Mouse (Mus musculus) liver, embryonic 11.5 days (tissue): ENCODE results near the gene Lsm4. TPM values are rescaled to one million over a fixed set of nuclear protein-coding genes. Genes with fewer than 3 reads are reported as not detected.

Experiments
- ATAC-seq: fragments of 200-750 bp; cut with Nextera tagmentation; replicated peaks from 2 replicates; pipeline ENCODE4 v1.8.0; 2017; ENCODE audit warnings: moderate number of reproducible peaks, mild to moderate bottlenecking, moderate TSS enrichment, moderate library complexity; ENCODE audit not compliant: low FRiP score
- DNase-seq: peaks from one replicate; pipeline ENCODE4 v3.0.0-alpha.2; 2017; ENCODE audit warnings: low spot score
- H3K27ac ChIP-seq: fragments of 300-500 bp; sonication (generic); 2 replicates; pipeline ENCODE4 v1.5.1; 2014; ENCODE audit warnings: mild to moderate bottlenecking, low read depth, low read length, control low read depth
- H3K27me3 ChIP-seq: fragments of 300-500 bp; sonication (generic); replicated peaks from 2 replicates; pipeline ENCODE4 v1.6.1; 2014; ENCODE audit warnings: low read length, mixed read lengths; ENCODE audit not compliant: control insufficient read depth, insufficient read depth
- H3K36me3 ChIP-seq: fragments of 300-500 bp; sonication (generic); 2 replicates; pipeline ENCODE4 v1.6.1; 2014; ENCODE audit warnings: mild to moderate bottlenecking, low read length, moderate library complexity, mixed read lengths; ENCODE audit not compliant: control insufficient read depth, insufficient read depth
- H3K4me1 ChIP-seq: fragments of 300-500 bp; sonication (generic); replicated peaks from 2 replicates; pipeline ENCODE4 v1.6.1; 2014; ENCODE audit warnings: low read length, mixed read lengths; ENCODE audit not compliant: control insufficient read depth, insufficient read depth
- H3K4me2 ChIP-seq: fragments of 300-500 bp; sonication (generic); 2 replicates; pipeline ENCODE4 v1.6.1; 2014; ENCODE audit warnings: mild to moderate bottlenecking, control low read depth, moderate library complexity
- H3K4me3 ChIP-seq: fragments of 300-500 bp; sonication (generic); 2 replicates; pipeline ENCODE4 v1.5.1; 2014; ENCODE audit warnings: low read depth, low read length, control low read depth
- H3K9ac ChIP-seq: fragments of 300-500 bp; sonication (generic); 2 replicates; pipeline ENCODE4 v1.6.1; 2014; ENCODE audit warnings: low read depth, low read length, control low read depth
- H3K9me3 ChIP-seq: fragments of 300-500 bp; sonication (generic); 2 replicates; pipeline ENCODE4 v1.6.1; 2016; ENCODE audit warnings: low read length, inconsistent platforms, mixed read lengths; ENCODE audit not compliant: control insufficient read depth
- WGBS: fragments of 180-500 bp; shearing (Covaris S2); extraction: QIAGEN DNeasy Blood & Tissue Kit; methylation state at CpG from one replicate; pipeline ENCODE4 v1.1.7; 2014; 5-methylcytosine and 5-hydroxymethylcytosine counted together
- polyA plus RNA-seq: library from polyadenylated mRNA; unstranded; fragments of >200 nt; fragmentation: Nextera tagmentation; extraction: Ambion mirVana; gene quantifications from 2 replicates; pipeline ENCODE4 v1.2.1, GENCODE M21; 2014

Gene Lsm4
- polyA plus RNA-seq, 1 experiment from 2014 or later, result 357 TPM

DNA sequence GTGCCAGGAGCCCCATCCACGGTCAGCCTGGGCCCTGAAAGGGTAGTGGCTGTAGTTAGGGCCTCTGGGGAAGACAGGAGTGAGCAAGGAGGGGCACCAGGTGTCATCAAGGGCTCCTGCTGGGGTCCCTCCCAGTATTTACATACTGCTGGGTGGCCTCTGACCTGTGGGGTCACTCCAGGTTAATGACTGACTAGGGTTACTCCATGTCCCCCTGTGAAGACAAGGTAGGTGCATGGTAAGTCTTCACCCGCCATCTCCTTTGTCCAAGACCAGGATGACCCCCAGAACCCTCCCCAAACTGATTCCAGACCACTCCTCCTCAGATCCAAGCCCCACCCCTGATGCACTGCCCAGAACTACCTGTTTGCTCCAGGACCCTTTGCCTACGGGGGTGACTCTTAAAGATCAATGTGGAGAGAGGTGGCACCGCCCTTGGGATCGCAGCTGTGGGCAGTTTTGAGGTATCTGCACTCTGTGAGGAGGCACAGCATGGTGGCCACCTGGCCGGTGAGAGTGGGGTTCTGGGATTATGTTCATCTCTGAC is 40.6 kb upstream of the Lsm4 start, which contains the start of gene Gdf15:
Gene Gdf15, minus strand, starts transcription at position 111 of the 547 bp plus-strand sequence.
- Histone ChIP-seq H3K27ac (peak within 1 kb of the TSS; percentile 89), H3K9ac (peak within 1 kb of the TSS; percentile 61), H3K36me3 (no peaks in the 10 kb centered on the region), H3K4me3 (peak within 1 kb of the TSS; percentile 59), H3K27me3 (peaks cover 9% of the 10 kb centered on the region; the same call in 1 of the 2 replicates), H3K4me1 (peaks cover 43% of the 10 kb centered on the region), H3K4me2 (peak within 1 kb of the TSS; percentile 90), H3K9me3 (no peaks in the 10 kb centered on the region)
- DNase-seq (no peak), ATAC-seq (0 out of 2 replicates have a peak, but pooled peaks have one; percentile 4)
- WGBS, result 69% methylated on average over 6 of the region's 6 CpGs

DNA sequence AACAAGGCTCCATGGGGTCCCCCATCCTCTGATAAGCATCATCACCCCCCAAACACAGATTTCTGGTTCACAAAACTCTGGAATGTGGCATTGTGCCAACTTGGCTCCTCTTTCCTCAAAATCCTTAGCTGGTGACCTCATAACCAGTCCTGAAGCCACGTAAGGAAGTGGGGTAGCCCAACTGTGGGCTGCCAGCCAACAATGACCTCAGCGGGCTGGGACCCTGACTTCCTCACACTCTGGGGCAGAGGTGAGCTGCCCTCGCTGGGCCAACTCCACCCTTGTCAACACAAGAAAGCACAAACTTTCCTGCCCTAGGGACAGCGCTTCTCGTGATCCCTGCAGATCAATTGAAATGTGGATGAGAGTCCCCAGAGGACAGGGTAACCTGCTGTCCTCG is 39.0 kb upstream of the Lsm4 start:
- no peaks in the 10 kb centered on the region for H3K36me3 ChIP-seq
- 47% methylated on average over 6 of the region's 6 CpGs for WGBS
- peaks cover 9% of the 10 kb centered on the region; the same call in 1 of the 2 replicates for H3K27me3 ChIP-seq
- H3K9ac ChIP-seq, result no peak overlapping the region
- no peak for DNase-seq
- H3K27ac ChIP-seq, result no peak overlapping the region
- no peak for ATAC-seq
- H3K4me2 ChIP-seq, result no peak overlapping the region
- H3K4me1 ChIP-seq, result peaks cover 48% of the 10 kb centered on the region
- H3K9me3 ChIP-seq, result no peaks in the 10 kb centered on the region
- no peak overlapping the region for H3K4me3 ChIP-seq

DNA sequence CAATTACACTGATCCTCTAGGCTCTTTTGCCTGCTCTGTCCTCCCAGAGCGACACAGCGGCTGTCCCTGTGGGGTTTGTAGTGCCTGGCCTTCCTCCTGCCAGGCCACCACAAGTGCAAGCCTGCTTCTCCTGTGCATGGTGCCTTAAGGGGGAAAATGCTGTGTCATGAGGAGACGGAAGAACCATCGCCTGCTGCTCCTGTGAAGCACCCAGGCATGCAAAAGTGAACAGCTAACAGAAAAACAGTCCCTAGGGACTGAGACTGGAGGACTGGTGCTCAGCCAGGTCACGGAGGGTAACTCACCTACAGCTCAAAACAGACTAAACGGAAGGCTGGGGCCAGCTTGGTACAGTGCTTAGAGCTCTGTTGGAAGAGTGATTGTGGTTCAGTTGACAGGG is 37.5 kb upstream of the Lsm4 start:
- 38% methylated on average over 6 of the region's 6 CpGs for WGBS
- H3K9ac ChIP-seq, result peak overlapping the region; percentile 54
- H3K27me3 ChIP-seq, result peaks cover 9% of the 10 kb centered on the region; the same call in 1 of the 2 replicates
- peak overlapping the region; percentile 60 for H3K27ac ChIP-seq
- no peaks in the 10 kb centered on the region for H3K9me3 ChIP-seq
- H3K4me2 ChIP-seq, result 0 out of 2 replicates have a peak overlapping the region, but pooled peaks have one; percentile 12
- ATAC-seq (no peak), DNase-seq (no peak)
- peaks cover 40% of the 10 kb centered on the region for H3K4me1 ChIP-seq
- no peaks in the 10 kb centered on the region for H3K36me3 ChIP-seq
- H3K4me3 ChIP-seq, result no peak overlapping the region

DNA sequence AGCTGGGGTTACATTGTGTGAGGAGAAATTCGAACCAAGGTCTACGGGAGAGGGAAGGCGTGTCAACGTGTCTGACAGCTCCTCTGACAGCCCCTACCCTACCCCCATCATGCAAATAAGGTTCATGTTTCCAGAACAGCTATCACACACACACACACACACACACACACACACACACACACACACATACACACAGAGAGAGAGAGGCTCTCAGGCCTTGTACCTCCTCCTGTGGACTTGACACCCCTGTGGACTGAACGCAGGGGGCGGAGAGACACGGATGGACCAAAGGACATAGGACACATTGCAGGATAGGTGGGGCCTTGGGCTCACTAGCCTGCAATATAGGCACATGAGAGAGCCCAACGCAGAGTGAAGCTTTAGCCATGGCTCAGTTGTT is 36.2 kb upstream of the Lsm4 start:
- H3K4me2 ChIP-seq, result no peak overlapping the region

DNA sequence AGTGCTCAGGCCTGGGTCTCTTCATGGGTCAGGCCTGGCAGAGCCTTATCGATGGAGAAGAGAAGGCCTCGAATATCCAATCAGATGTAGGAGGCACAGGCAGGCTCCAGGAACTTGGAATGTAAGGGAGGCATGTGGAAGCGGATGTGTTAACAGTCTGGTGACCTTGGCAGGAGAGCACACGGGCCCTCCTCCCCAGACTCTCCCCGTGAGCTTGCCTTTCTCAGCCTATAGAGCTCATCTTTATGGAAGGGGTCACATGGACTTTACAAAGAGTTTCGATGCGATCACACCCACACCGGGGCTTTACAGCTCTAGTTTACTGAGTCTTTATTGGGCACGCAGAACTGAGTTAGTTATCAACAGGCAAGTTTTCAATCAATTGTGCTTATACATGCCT is 34.3 kb upstream of the Lsm4 start:
- H3K36me3 ChIP-seq, result no peaks in the 10 kb centered on the region
- 71% methylated on average over 9 of the region's 9 CpGs for WGBS
- ATAC-seq, result no peak
- DNase-seq, result no peak
- H3K9ac ChIP-seq, result no peak overlapping the region
- peaks cover 27% of the 10 kb centered on the region for H3K4me1 ChIP-seq
- no peaks in the 10 kb centered on the region for H3K27me3 ChIP-seq
- no peak overlapping the region for H3K27ac ChIP-seq
- H3K4me2 ChIP-seq, result no peak overlapping the region
- H3K4me3 ChIP-seq, result no peak overlapping the region
- H3K9me3 ChIP-seq, result no peaks in the 10 kb centered on the region

More for the DNA sequence above, 36.2 kb upstream of the Lsm4 start:
- no peak overlapping the region for H3K9ac ChIP-seq
- WGBS, result 61% methylated on average over 8 of the region's 8 CpGs
- no peaks in the 10 kb centered on the region for H3K36me3 ChIP-seq
- H3K27ac ChIP-seq, result peak overlapping the region; percentile 1
- peaks cover 30% of the 10 kb centered on the region for H3K4me1 ChIP-seq
- ATAC-seq (0 out of 2 replicates have a peak, but pooled peaks have one; percentile 37), DNase-seq (no peak)
- H3K9me3 ChIP-seq, result no peaks in the 10 kb centered on the region
- H3K27me3 ChIP-seq, result peaks cover 4% of the 10 kb centered on the region; the same call in 1 of the 2 replicates
- H3K4me3 ChIP-seq, result no peak overlapping the region

DNA sequence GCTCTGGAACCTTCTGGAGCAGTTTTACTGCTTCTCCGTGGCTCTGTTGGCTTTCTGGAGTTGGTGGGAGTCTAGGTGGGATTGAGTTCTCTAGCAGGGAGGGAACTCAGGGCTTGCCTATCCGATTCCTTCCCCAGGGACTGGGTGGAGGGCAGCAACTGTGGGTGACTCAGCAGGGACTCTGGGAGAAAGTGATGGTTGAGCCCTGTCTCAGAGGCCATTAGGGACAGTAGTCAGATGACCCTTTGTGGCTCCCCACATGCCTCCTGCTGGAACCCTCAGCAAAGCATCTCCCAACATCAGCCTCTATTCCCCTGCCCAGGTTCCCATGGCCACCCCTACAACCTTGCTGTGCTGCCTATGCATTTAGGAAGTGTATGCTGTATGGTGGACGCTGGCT is 30.0 kb upstream of the Lsm4 start:
- H3K9me3 ChIP-seq, result no peaks in the 10 kb centered on the region
- no peak for ATAC-seq
- H3K27me3 ChIP-seq, result no peaks in the 10 kb centered on the region
- peaks cover 20% of the 10 kb centered on the region for H3K4me1 ChIP-seq
- no peaks in the 10 kb centered on the region for H3K36me3 ChIP-seq
- no peak overlapping the region for H3K4me3 ChIP-seq
- WGBS, result 57% methylated on average over 3 of the region's 3 CpGs
- H3K9ac ChIP-seq, result no peak overlapping the region
- H3K4me2 ChIP-seq, result no peak overlapping the region
- no peak for DNase-seq
- no peak overlapping the region for H3K27ac ChIP-seq

DNA sequence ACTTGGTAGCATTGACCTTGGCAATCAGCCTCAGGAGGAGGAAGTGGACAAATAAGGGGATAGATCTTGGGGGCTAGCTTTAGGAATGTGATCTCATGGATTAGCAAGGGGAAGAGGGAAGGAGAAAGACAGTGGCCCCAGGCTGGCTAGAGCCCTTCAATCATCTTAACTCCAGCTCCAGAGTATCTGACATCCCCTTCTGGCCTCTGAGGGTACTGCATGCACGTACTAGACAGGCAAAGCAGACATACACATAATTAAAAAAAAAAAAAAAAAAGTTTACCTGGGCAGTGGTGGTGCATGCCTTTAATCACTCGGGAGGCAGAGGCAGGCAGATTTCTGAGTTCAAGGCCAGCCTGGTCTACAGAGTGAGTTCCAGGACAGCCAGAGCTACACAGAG is 29.0 kb upstream of the Lsm4 start:
- no peak overlapping the region for H3K27ac ChIP-seq
- H3K9ac ChIP-seq, result no peak overlapping the region
- H3K36me3 ChIP-seq, result peaks cover 1% of the 10 kb centered on the region
- H3K4me2 ChIP-seq, result no peak overlapping the region
- peaks cover 26% of the 10 kb centered on the region for H3K4me1 ChIP-seq
- H3K27me3 ChIP-seq, result no peaks in the 10 kb centered on the region
- H3K4me3 ChIP-seq, result no peak overlapping the region
- H3K9me3 ChIP-seq, result no peaks in the 10 kb centered on the region
- ATAC-seq (no peak), DNase-seq (no peak)
- 59% methylated on average over 2 of the region's 2 CpGs for WGBS

DNA sequence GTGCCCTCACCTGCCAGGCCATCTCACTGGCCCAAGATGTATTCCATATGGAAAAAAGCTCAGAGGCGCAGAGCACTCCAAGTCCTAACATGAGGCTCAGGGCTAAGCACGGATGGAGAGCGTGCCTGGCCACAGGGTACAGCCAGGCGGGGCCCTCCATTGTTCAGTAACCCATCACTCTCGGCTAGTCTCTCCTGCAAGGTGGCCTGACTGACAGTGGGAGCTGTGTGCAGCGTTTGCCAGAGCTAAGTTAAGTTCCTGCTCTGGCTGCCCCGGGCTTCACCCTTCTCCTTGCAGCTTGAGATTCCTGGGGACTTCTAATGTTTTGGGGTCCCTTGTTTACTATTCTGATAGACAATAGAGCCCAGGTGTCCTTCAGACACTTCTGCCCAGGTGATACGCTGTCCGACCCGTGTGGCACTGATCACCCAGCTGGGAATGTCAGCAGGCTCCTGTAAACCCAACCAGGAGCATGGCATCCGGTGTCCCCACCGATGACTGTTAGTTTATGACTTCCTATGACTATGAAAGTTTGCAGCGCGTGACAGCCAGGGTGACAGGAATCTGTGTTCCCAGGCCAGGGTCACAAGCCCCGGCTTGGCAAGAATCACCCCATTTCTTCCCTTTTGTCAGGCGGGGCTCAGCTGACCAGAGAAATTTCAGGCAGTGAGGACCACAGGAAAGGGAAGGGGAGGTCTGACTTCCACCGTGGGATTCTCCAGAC is 27.4 kb upstream of the Lsm4 start:
- Histone ChIP-seq H3K4me2 (no peak overlapping the region), H3K27ac (no peak overlapping the region), H3K4me3 (no peak overlapping the region), H3K9me3 (no peaks in the 10 kb centered on the region), H3K36me3 (peaks cover 7% of the 10 kb centered on the region), H3K27me3 (no peaks in the 10 kb centered on the region), H3K4me1 (peaks cover 35% of the 10 kb centered on the region), H3K9ac (no peak overlapping the region)
- ATAC-seq (no peak), DNase-seq (no peak)
- 72% methylated on average over 17 of the region's 17 CpGs for WGBS

DNA sequence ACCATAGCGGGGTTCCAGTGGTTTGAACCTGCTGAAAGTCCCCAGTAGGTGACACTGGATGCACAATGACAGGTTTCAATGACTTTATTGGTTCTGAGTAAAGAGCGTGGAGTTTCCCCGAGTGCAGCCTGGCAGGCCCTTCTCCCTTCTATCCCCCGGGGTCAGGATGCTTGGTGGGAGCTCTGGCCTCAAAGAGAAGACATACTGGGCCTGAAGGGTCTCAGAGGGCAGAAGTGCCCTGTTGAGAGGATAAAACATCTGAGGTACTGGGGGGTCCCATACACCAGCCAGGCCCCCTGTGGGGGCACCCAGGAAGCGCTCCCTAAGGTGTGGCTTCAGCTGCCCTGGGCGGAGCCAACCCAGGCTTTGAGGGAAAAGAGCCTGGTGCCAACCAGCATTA is 26.7 kb upstream of the Lsm4 start:
- H3K4me2 ChIP-seq, result no peak overlapping the region
- no peak overlapping the region for H3K9ac ChIP-seq
- H3K27ac ChIP-seq, result peak overlapping the region; percentile 25; the same call in 1 of the 2 replicates
- no peaks in the 10 kb centered on the region for H3K27me3 ChIP-seq
- DNase-seq (no peak), ATAC-seq (no peak)
- H3K4me3 ChIP-seq, result no peak overlapping the region
- peaks cover 35% of the 10 kb centered on the region for H3K4me1 ChIP-seq
- H3K9me3 ChIP-seq, result no peaks in the 10 kb centered on the region
- 84% methylated on average over 6 of the region's 6 CpGs for WGBS
- peaks cover 11% of the 10 kb centered on the region for H3K36me3 ChIP-seq
